Mouse (Mus musculus) macrophage (primary cell): Measurements from ENCODE around the gene Aicda. TPM values are rescaled to one million over a fixed set of nuclear protein-coding genes. Genes with fewer than 3 reads are reported as not detected.

Experiments used
- polyA plus RNA-seq: library from polyadenylated mRNA; stranded (reverse); fragments of 250-400 nt; gene quantifications from 3 replicates; pipeline ENCODE4 v1.2.4, GENCODE M21; 2018; ENCODE audit warnings: inconsistent platforms

The Aicda gene
- polyA plus RNA-seq, 1 experiment from 2014 or later, result 0.13 TPM

Other genes with a start within 250 kb of the Aicda start
- 282 to 386 TPM (median 335 TPM) in 3 replicates for gene M6pr, start 245.1 kb upstream of the Aicda start, polyA plus RNA-seq
- 2.5 to 4.7 TPM (median 4.1 TPM) in 3 replicates for gene Phc1, start 213.2 kb upstream of the Aicda start, polyA plus RNA-seq
- not detected in 3 replicates for gene Rimklb, start 55.0 kb upstream of the Aicda start, polyA plus RNA-seq
- not detected in 3 replicates for gene Mfap5, start 48.0 kb upstream of the Aicda start, polyA plus RNA-seq
- gene Apobec1, start 48.6 kb downstream of the Aicda start, polyA plus RNA-seq, result 444 to 687 TPM (median 596 TPM) in 3 replicates
- 23.1 to 29.1 TPM (median 26.4 TPM) in 3 replicates for gene Gdf3, start 56.3 kb downstream of the Aicda start, polyA plus RNA-seq
- 1.3 to 3.4 TPM (median 1.4 TPM) in 3 replicates for gene Dppa3, start 72.6 kb downstream of the Aicda start, polyA plus RNA-seq
- not detected in 3 replicates for gene Nanog, start 153.7 kb downstream of the Aicda start, polyA plus RNA-seq
- 2.4 to 6.9 TPM (median 3.4 TPM) in 3 replicates for gene Slc2a3, start 247.8 kb downstream of the Aicda start, polyA plus RNA-seq